Mouse (Mus musculus) E14TG2a.4 (cell line): Measurements from ENCODE around the gene Smox.
A peak's percentile ranks its signal among the peaks of the same experiment; 100 is the strongest.

Experiments
- H3K27me3 ChIP-seq: 2 replicates; pipeline ENCODE4 v1.6.1; 2014; ENCODE audit warnings: low read length, control low read depth; ENCODE audit not compliant: insufficient read depth
- H3K36me3 ChIP-seq: 2 replicates; pipeline ENCODE4 v1.6.1; 2014; ENCODE audit warnings: low read length, control low read depth; ENCODE audit not compliant: insufficient read depth
- H3K4me1 ChIP-seq: replicated peaks from 2 replicates; pipeline ENCODE4 v1.6.1; 2014; ENCODE audit warnings: low read depth, low read length, control low read depth
- H3K4me3 ChIP-seq: replicated peaks from 2 replicates; pipeline ENCODE4 v1.5.1; 2014; ENCODE audit warnings: mild to moderate bottlenecking, low read length
- H3K9me3 ChIP-seq: 2 replicates; pipeline ENCODE4 v1.6.1; 2014; ENCODE audit warnings: low read length, control low read depth
- CTCF ChIP-seq: conservative IDR thresholded peaks from 2 replicates; pipeline ENCODE4 v1.5.1; 2014; ENCODE audit warnings: low read length
- NANOG ChIP-seq: IDR thresholded peaks from 2 replicates; pipeline ENCODE4 v1.6.1; 2014; ENCODE audit warnings: borderline replicate concordance, low read length, mixed read lengths
- POU5F1 ChIP-seq: IDR thresholded peaks from 2 replicates; pipeline ENCODE4 v1.6.1; 2014; ENCODE audit warnings: low read length, borderline replicate concordance

The Smox gene

DNA sequence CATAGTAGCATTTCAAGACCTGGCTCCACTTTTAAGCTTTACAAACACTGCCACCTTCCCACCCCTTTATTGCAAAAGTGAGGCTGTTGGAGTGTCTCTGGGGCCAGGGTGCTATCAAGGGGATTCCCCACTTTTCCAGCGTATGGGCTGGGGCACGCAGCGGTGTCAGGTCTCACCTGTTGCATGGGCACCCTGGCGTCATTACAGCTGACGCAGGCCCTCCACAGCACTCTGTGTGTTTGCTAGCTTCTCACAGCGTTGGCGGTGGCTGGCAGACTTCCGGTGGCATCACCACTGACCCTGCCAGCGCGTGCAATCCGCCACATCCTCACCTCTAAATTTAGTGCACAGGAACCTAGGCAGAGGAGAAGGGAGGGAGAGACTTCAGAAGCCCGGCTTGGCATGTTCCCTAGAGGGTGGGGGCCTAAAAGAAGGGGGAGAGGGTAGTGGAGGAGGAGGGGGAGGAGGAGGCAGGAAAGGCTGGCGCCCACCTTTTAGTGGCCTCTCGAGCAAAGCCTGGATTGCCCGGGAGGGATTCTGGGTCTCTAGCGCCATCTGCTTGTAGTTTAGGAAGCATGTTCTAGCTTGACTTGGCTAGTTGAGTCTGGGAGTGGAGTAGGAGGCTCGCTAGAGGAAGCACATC lies 18.5 kb downstream of the Smox start:
- TF ChIP-seq POU5F1: no peak
- peak; percentile 37 for TF ChIP-seq CTCF
- TF ChIP-seq NANOG: no peak
- H3K4me3 ChIP-seq: peak overlapping the region; percentile 71
- H3K27me3 ChIP-seq: no peaks in the 10 kb centered on the region

DNA sequence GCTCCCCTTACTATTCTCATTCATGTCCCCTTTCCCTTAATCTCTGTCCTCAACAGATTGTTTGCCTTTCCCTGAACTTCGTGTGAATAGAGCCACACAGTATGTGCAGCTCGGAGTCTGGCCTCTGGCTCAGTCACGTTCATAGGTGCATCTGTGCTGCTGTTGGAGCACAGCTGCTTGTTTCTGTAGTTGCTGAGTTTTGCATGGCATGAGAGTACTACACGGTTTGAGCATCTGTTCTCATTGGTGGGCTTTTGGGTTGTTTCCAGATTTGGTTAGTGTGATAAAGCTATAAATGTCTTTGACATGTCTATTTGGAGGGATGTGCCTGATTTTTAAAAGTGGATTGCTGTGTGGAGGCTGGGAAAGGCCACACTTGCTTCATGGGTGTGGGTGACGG lies 19.2 kb downstream of the Smox start:
- H3K36me3 ChIP-seq: peaks cover 20% of the 10 kb centered on the region
- H3K27me3 ChIP-seq: no peaks in the 10 kb centered on the region
- TF ChIP-seq CTCF: no peak
- no peak for TF ChIP-seq NANOG
- TF ChIP-seq POU5F1: no peak
- peak overlapping the region; percentile 71 for H3K4me3 ChIP-seq
- H3K9me3 ChIP-seq: no peaks in the 10 kb centered on the region
- peaks cover 59% of the 10 kb centered on the region for H3K4me1 ChIP-seq

More for the DNA sequence above, 18.5 kb downstream of the Smox start:
- peaks cover 67% of the 10 kb centered on the region for H3K4me1 ChIP-seq
- H3K36me3 ChIP-seq: peaks cover 13% of the 10 kb centered on the region
- no peaks in the 10 kb centered on the region for H3K9me3 ChIP-seq

DNA sequence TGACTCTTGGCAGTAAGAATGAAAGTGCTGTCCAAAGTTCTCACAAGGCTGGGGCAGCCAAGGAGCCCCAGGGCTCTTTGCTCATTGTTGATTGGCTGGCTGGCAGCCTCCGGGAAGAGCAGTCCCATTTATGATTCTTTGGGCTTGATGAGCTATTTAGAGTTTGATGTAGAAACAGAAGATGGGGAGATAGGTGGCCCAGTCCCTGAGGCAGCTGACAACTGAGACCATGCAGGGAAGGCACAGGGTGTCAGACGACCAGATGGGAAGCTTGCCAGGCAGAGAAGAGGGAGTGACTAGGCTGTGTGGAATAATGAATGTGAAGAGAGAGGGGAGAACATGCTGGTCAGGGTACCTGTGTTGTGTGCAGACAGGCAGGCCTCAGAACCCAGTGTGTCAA lies 22.2 kb downstream of the Smox start:
- Histone ChIP-seq H3K9me3 (no peaks in the 10 kb centered on the region), H3K36me3 (peaks cover 44% of the 10 kb centered on the region), H3K27me3 (no peaks in the 10 kb centered on the region), H3K4me3 (no peak overlapping the region), H3K4me1 (peaks cover 30% of the 10 kb centered on the region)
- no peak for TF ChIP-seq POU5F1
- no peak for TF ChIP-seq NANOG
- no peak for TF ChIP-seq CTCF

DNA sequence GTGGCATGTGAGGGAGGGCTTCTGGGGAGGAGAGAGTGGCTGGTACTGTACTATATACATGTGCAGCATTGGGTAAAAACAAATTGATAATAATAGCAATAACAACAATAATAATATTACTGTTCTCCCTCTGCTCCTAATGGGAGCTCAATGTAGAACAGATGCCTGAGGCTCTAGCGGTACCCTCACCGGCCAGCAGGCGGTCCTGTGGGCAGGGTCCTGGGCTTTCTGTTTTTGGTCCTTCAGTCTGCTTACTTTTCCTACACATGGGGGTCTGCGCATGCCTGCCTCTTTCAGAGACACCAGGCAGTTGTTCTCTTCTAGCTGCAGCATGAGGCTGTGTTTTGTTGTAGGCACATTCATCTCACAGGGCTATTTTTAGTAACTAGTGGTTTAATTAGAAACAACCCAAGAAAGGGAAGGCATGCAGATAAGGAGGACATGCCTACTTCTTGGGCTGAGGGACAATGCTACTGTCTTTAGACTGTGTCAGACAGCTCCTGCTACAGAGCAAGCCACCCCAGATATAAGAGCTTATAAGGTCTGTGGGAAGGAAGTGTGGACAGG lies 22.8 kb downstream of the Smox start:
- TF ChIP-seq CTCF (no peak; the same call in 1 of the 2 replicates), POU5F1 (no peak), NANOG (no peak)

DNA sequence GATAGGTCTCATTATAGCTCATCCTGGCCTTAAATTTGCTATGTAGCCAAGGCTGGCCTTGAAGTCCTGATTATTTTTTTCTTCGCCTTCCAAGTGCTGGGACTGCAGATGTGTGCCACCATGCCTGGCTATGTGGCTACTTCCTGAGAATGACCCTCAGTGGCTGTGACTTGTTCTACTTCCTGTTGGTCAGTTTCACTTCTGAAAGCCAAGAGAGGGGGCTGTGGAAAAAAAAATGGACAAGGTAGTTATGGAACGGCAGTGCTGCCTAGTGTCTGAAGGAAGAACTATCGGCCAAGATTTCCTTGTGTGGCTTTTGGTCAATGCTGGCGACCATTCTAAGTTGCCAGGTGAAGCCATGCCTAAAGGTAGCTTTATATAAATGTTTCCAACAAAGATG lies 26.3 kb downstream of the Smox start:
- Histone ChIP-seq H3K36me3 (peaks cover 62% of the 10 kb centered on the region), H3K4me1 (peaks cover 8% of the 10 kb centered on the region), H3K27me3 (peaks cover 3% of the 10 kb centered on the region; the same call in 1 of the 2 replicates), H3K4me3 (no peak overlapping the region), H3K9me3 (no peaks in the 10 kb centered on the region)
- TF ChIP-seq NANOG: no peak
- TF ChIP-seq POU5F1: no peak
- TF ChIP-seq CTCF: no peak

More for the DNA sequence above, 22.8 kb downstream of the Smox start:
- peaks cover 24% of the 10 kb centered on the region for H3K4me1 ChIP-seq
- H3K27me3 ChIP-seq: no peaks in the 10 kb centered on the region
- H3K4me3 ChIP-seq: no peak overlapping the region
- no peaks in the 10 kb centered on the region for H3K9me3 ChIP-seq
- H3K36me3 ChIP-seq: peaks cover 50% of the 10 kb centered on the region

DNA sequence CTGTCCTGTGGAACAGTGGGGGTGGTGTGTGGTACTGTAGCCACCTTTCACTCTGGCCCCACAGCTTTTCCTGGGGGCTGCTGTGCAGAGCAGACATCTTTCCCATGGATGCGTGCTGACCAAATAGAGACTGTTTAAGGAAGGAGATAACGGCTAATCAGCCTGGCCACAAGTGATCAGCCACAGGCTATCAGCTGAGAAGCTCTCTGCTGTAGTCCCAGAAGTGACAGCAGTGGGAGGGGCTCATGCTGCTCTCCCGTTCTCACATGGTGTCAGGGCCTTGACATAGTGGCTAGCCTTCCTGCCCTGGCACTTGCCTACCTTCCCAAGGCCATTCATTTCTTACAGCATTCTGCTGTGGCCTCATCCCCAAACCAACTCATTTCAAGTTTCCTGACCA lies 27.5 kb downstream of the Smox start:
- peaks cover 11% of the 10 kb centered on the region for H3K4me1 ChIP-seq
- peaks cover 62% of the 10 kb centered on the region for H3K36me3 ChIP-seq
- no peak overlapping the region for H3K4me3 ChIP-seq
- H3K9me3 ChIP-seq: no peaks in the 10 kb centered on the region
- no peak for TF ChIP-seq POU5F1
- no peak for TF ChIP-seq CTCF
- TF ChIP-seq NANOG: no peak
- peaks cover 3% of the 10 kb centered on the region; the same call in 1 of the 2 replicates for H3K27me3 ChIP-seq

DNA sequence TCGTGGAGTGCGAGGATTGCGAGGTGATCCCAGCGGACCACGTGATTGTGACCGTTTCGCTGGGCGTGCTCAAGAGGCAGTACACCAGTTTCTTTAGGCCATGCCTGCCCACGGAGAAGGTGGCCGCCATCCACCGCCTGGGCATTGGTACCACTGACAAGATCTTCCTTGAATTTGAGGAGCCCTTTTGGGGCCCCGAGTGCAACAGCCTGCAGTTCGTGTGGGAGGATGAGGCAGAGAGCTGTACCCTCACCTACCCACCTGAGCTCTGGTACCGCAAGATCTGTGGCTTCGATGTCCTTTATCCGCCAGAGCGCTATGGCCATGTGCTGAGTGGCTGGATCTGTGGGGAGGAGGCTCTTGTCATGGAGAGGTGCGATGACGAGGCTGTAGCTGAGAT lies 29.4 kb downstream of the Smox start:
- no peaks in the 10 kb centered on the region for H3K9me3 ChIP-seq
- no peak for TF ChIP-seq CTCF
- no peak for TF ChIP-seq POU5F1
- TF ChIP-seq NANOG: no peak
- H3K36me3 ChIP-seq: peaks cover 54% of the 10 kb centered on the region

DNA sequence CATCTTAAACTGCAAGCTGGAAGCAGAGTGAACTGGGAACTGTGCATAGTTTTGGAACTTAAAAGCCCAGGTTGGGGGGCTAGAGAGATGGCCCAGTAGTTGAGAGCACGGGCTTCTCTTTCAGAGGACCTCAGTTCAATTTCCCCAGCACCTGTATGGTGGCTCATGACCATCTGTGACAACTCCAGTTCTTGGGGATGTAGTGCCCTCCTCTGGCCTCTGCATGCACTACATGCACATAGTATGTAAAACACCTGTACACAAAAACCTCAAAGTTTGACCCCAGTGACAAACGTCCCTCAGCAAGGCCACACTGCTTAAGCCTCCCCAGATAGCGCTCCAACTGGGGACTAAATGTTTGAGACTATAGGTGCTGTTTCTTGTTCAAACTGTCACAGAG lies 35.8 kb downstream of the Smox start:
- Histone ChIP-seq H3K9me3 (no peaks in the 10 kb centered on the region), H3K27me3 (no peaks in the 10 kb centered on the region), H3K36me3 (peaks cover 8% of the 10 kb centered on the region), H3K4me1 (peaks cover 12% of the 10 kb centered on the region), H3K4me3 (no peak overlapping the region)
- no peak for TF ChIP-seq NANOG
- TF ChIP-seq CTCF: peak; percentile 55

More for the DNA sequence above, 29.4 kb downstream of the Smox start:
- peak overlapping the region; percentile 48 for H3K4me3 ChIP-seq
- peaks cover 11% of the 10 kb centered on the region for H3K4me1 ChIP-seq
- peaks cover 3% of the 10 kb centered on the region; the same call in 1 of the 2 replicates for H3K27me3 ChIP-seq
